Mouse (Mus musculus): ENCODE results near the gene Far1.

Gene Far1

GRCm38 (mm10) chr7:113571121-113571520, 57.5 kb downstream of the Far1 start:
- DNase-seq (ENCODE audit: low spot score) = no peak

GRCm38 (mm10) chr7:113572741-113573140, 59.1 kb downstream of the Far1 start:
- no peak for DNase-seq (ENCODE audit: low spot score)

- no peak for DNase-seq (ENCODE audit: low spot score)
Observed at GRCm38 (mm10) chr7:113582111-113582510, 68.5 kb downstream of the Far1 start.

GRCm38 (mm10) chr7:113589211-113589610, 75.6 kb downstream of the Far1 start:
- no peak for DNase-seq (ENCODE audit: low spot score)

- no peak for DNase-seq (ENCODE audit: low spot score)
Observed at GRCm38 (mm10) chr7:113590330-113590729, 76.7 kb downstream of the Far1 start.

GRCm38 (mm10) chr7:113591084-113591483, 77.5 kb downstream of the Far1 start:
- no peak for DNase-seq (ENCODE audit: low spot score)

GRCm38 (mm10) chr7:113591557-113592354, 78.1 kb downstream of the Far1 start:
- DNase-seq (ENCODE audit: low spot score) = no peak

- DNase-seq (ENCODE audit: low spot score) = no peak
Observed at GRCm38 (mm10) chr7:113592696-113593095, 79.1 kb downstream of the Far1 start.

GRCm38 (mm10) chr7:113594363-113594762, 80.7 kb downstream of the Far1 start:
- DNase-seq (ENCODE audit: low spot score) = peak; percentile 44

GRCm38 (mm10) chr7:113597231-113597630, 83.6 kb downstream of the Far1 start:
- DNase-seq (ENCODE audit: low spot score) = no peak

- no peak for DNase-seq (ENCODE audit: low spot score)
Observed at GRCm38 (mm10) chr7:113601803-113602202, 88.2 kb downstream of the Far1 start.

- DNase-seq (ENCODE audit: low spot score) = no peak
Observed at GRCm38 (mm10) chr7:113607928-113608327, 94.3 kb downstream of the Far1 start.

- peak; percentile 23 for DNase-seq (ENCODE audit: low spot score)
Observed at GRCm38 (mm10) chr7:113609027-113609705, 95.5 kb downstream of the Far1 start.

- DNase-seq (ENCODE audit: low spot score) = no peak
Observed at GRCm38 (mm10) chr7:113612628-113613027, 99.0 kb downstream of the Far1 start.

GRCm38 (mm10) chr7:113614198-113614927, 100.7 kb downstream of the Far1 start:
- DNase-seq (ENCODE audit: low spot score) = no peak

- no peak for DNase-seq (ENCODE audit: low spot score)
Observed at GRCm38 (mm10) chr7:113619166-113619565, 105.5 kb downstream of the Far1 start.

GRCm38 (mm10) chr7:113619768-113620167, 106.1 kb downstream of the Far1 start:
- DNase-seq (ENCODE audit: low spot score) = no peak

Measured in yolk sac, embryonic 10.5 days (tissue).